Mouse (Mus musculus): Measurements from ENCODE around the gene Haus3. TPM values are rescaled to one million over a fixed set of nuclear protein-coding genes. Genes with fewer than 3 reads are reported as not detected.
A peak's percentile ranks its signal among the peaks of the same experiment; 100 is the strongest.

Haus3 gene
- polyA plus RNA-seq, 1 experiment from 2014 or later, result 9.6 TPM

DNA sequence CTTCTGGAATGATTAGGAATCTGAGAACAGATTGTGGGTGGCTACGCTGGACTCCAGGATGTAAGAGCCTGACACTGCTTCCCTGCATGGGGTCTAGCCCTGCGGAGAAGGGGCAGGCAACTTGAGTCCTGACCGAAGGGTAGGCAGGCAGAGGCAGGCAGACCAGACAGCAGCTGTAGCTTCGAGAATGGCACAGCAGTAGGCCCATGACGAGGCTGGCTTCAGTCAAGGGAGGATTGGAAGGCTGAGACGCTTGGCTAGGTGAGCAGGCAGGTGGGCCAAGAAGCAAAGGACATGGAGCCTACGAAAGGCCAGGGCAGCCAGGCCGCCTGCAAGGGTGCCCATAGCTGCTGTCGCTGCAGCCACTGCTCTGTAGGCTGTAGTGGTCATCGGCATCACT lies 7.4 kb upstream of the Haus3 start:
- H3K27ac ChIP-seq (ENCODE audit: low read depth, low read length), result no peak overlapping the region
- 86% methylated on average over 10 of the region's 10 CpGs for WGBS
- no peak overlapping the region for H3K4me3 ChIP-seq (ENCODE audit: low read depth, low read length)
- H3K9me3 ChIP-seq (ENCODE audit: control insufficient read depth), result no peaks in the 10 kb centered on the region
- H3K4me1 ChIP-seq (replicated peaks; ENCODE audit: control insufficient read depth, insufficient read depth, low read length), result 0 out of 2 replicates have a peak, but pooled peaks cover 2% of the 10 kb centered on the region
- no peaks in the 10 kb centered on the region for H3K27me3 ChIP-seq (replicated peaks; ENCODE audit: control insufficient read depth, insufficient read depth, low read length)
- no peak for ATAC-seq
- TF ChIP-seq CTCF (IDR thresholded peaks at IDR 0.05; ENCODE audit: low read depth), result no peak
- no peak overlapping the region for H3K4me2 ChIP-seq (replicated peaks; ENCODE audit: low read depth)
- H3K36me3 ChIP-seq (ENCODE audit: control insufficient read depth, insufficient read depth), result peaks cover 68% of the 10 kb centered on the region
- H3K9ac ChIP-seq (ENCODE audit: low read depth, low read length), result no peak overlapping the region

DNA sequence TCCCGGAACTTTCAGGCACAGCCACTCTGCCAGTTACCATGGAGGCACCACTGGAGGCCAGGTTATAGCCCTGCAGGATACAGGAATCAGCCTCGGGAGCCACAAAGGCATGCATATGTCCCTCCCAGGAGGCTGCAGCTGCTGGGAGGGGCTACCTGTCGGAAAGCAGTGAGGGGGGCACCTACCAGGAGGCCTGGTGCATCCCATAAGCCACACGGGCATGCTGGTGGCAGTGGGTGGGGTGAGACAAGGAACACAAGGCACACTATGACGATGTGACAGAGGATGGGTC lies 6.0 kb upstream of the Haus3 start:
- no peaks in the 10 kb centered on the region for H3K9me3 ChIP-seq (ENCODE audit: control insufficient read depth)
- no peak overlapping the region for H3K27ac ChIP-seq (ENCODE audit: low read depth, low read length)
- no peaks in the 10 kb centered on the region for H3K27me3 ChIP-seq (replicated peaks; ENCODE audit: control insufficient read depth, insufficient read depth, low read length)
- WGBS, result 41% methylated on average over 5 of the region's 5 CpGs
- no peak for TF ChIP-seq CTCF (IDR thresholded peaks at IDR 0.05; ENCODE audit: low read depth)
- H3K4me2 ChIP-seq (replicated peaks; ENCODE audit: low read depth), result no peak overlapping the region
- H3K36me3 ChIP-seq (ENCODE audit: control insufficient read depth, insufficient read depth), result peaks cover 63% of the 10 kb centered on the region
- ATAC-seq, result no peak
- H3K4me1 ChIP-seq (replicated peaks; ENCODE audit: control insufficient read depth, insufficient read depth, low read length), result no peaks in the 10 kb centered on the region; the same call in 1 of the 2 replicates
- H3K4me3 ChIP-seq (ENCODE audit: low read depth, low read length), result no peak overlapping the region
- no peak overlapping the region for H3K9ac ChIP-seq (ENCODE audit: low read depth, low read length)

DNA sequence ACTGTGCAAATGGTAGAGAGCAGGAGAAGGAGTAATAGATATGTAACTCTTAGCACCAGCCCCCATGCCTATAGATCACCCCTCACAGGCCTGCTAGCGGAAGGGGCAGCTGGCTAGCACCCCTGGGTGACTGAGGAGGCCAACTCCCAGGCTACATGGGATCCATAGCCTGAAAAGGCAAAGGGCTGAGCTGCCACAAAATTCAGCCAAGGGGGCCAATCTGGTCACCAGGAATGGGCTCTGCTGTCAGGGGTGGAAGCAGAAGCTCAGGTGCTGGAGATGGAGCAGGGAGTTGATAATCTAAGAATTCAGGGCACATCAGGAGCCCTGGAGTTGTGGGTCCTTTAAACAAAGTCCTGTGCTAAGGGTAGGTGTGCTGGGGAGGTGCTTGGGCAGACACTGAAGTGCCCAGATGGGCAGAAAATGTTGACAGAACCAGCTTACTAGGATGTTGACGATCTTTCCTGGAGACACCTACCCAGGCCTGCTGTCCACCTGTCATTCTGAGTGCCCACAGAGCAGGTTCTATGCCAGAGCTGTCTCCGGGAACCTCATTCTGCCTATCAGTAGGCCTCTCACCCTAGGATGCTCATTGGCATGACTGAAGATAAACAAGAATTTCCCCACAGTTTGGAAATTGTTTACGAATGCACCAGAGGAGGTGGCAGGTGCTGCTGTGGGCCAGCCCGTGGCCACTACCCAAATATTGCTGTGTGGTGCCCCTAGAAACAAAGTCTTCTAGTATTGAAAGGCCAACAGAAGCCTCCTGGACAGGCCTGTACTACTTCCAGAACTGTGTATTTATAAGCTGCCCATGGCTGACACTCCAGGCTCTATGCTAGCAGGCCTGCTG lies 5.4 kb upstream of the Haus3 start:
- no peak for ATAC-seq

GRCm38 (mm10) chr5:34174021-34174420 lies 4.7 kb upstream of the Haus3 start:
- H3K4me2 ChIP-seq (replicated peaks; ENCODE audit: low read depth), result no peak overlapping the region
- no peak for ATAC-seq
- 74% methylated on average over 2 of the region's 2 CpGs for WGBS
- H3K9me3 ChIP-seq (ENCODE audit: control insufficient read depth), result no peaks in the 10 kb centered on the region
- peaks cover 56% of the 10 kb centered on the region for H3K36me3 ChIP-seq (ENCODE audit: control insufficient read depth, insufficient read depth)
- H3K4me1 ChIP-seq (replicated peaks; ENCODE audit: control insufficient read depth, insufficient read depth, low read length), result no peaks in the 10 kb centered on the region; the same call in 1 of the 2 replicates
- H3K27me3 ChIP-seq (replicated peaks; ENCODE audit: control insufficient read depth, insufficient read depth, low read length), result no peaks in the 10 kb centered on the region
- no peak overlapping the region for H3K27ac ChIP-seq (ENCODE audit: low read depth, low read length)
- no peak overlapping the region for H3K4me3 ChIP-seq (ENCODE audit: low read depth, low read length)
- no peak overlapping the region for H3K9ac ChIP-seq (ENCODE audit: low read depth, low read length)
- TF ChIP-seq CTCF (IDR thresholded peaks at IDR 0.05; ENCODE audit: low read depth), result no peak

More for the DNA sequence above, 5.4 kb upstream of the Haus3 start:
- 73% methylated on average over 5 of the region's 5 CpGs for WGBS
- Histone ChIP-seq H3K27me3 (replicated peaks; ENCODE audit: control insufficient read depth, insufficient read depth, low read length) (no peaks in the 10 kb centered on the region), H3K27ac (ENCODE audit: low read depth, low read length) (no peak overlapping the region), H3K4me2 (replicated peaks; ENCODE audit: low read depth) (no peak overlapping the region), H3K4me3 (ENCODE audit: low read depth, low read length) (no peak overlapping the region), H3K9me3 (ENCODE audit: control insufficient read depth) (no peaks in the 10 kb centered on the region), H3K4me1 (replicated peaks; ENCODE audit: control insufficient read depth, insufficient read depth, low read length) (no peaks in the 10 kb centered on the region; the same call in 1 of the 2 replicates), H3K36me3 (ENCODE audit: control insufficient read depth, insufficient read depth) (peaks cover 57% of the 10 kb centered on the region), H3K9ac (ENCODE audit: low read depth, low read length) (no peak overlapping the region)
- TF ChIP-seq CTCF (IDR thresholded peaks at IDR 0.05; ENCODE audit: low read depth), result no peak

- Histone ChIP-seq H3K27ac (ENCODE audit: low read depth, low read length) (no peak overlapping the region), H3K4me1 (replicated peaks; ENCODE audit: control insufficient read depth, insufficient read depth, low read length) (no peaks in the 10 kb centered on the region; the same call in 1 of the 2 replicates), H3K27me3 (replicated peaks; ENCODE audit: control insufficient read depth, insufficient read depth, low read length) (no peaks in the 10 kb centered on the region), H3K9me3 (ENCODE audit: control insufficient read depth) (no peaks in the 10 kb centered on the region), H3K36me3 (ENCODE audit: control insufficient read depth, insufficient read depth) (peaks cover 25% of the 10 kb centered on the region), H3K9ac (ENCODE audit: low read depth, low read length) (no peak overlapping the region), H3K4me2 (replicated peaks; ENCODE audit: low read depth) (no peak overlapping the region), H3K4me3 (ENCODE audit: low read depth, low read length) (no peak overlapping the region)
- WGBS, result 63% methylated on average over 4 of the region's 4 CpGs
- ATAC-seq, result no peak
- TF ChIP-seq CTCF (IDR thresholded peaks at IDR 0.05; ENCODE audit: low read depth), result no peak
These were observed 1.4 kb upstream of the Haus3 start for GRCm38 (mm10) chr5:34170726-34171125.

- TF ChIP-seq CTCF (IDR thresholded peaks at IDR 0.05; ENCODE audit: low read depth), result no peak
- H3K36me3 ChIP-seq (ENCODE audit: control insufficient read depth, insufficient read depth), result peaks cover 17% of the 10 kb centered on the region
- ATAC-seq, result no peak
- WGBS, result 85% methylated on average over 3 of the region's 3 CpGs
- H3K27me3 ChIP-seq (replicated peaks; ENCODE audit: control insufficient read depth, insufficient read depth, low read length), result no peaks in the 10 kb centered on the region
- H3K4me2 ChIP-seq (replicated peaks; ENCODE audit: low read depth), result peak overlapping the region; percentile 62
- peak overlapping the region; percentile 77 for H3K4me3 ChIP-seq (ENCODE audit: low read depth, low read length)
- H3K9ac ChIP-seq (ENCODE audit: low read depth, low read length), result 0 out of 2 replicates have a peak overlapping the region, but pooled peaks have one; percentile 8
- H3K27ac ChIP-seq (ENCODE audit: low read depth, low read length), result peak overlapping the region; percentile 78
- no peaks in the 10 kb centered on the region; the same call in 1 of the 2 replicates for H3K4me1 ChIP-seq (replicated peaks; ENCODE audit: control insufficient read depth, insufficient read depth, low read length)
- no peaks in the 10 kb centered on the region for H3K9me3 ChIP-seq (ENCODE audit: control insufficient read depth)
These were observed 627 bp upstream of the Haus3 start for GRCm38 (mm10) chr5:34169954-34170353.

All from intestine, postnatal 0 days (tissue).